Mouse (Mus musculus) fibroblast of lung, adult 2 months (primary cell): ENCODE data around the gene Ilf3.
A peak's percentile ranks its signal among the peaks of the same experiment; 100 is the strongest.

Experiments
- DNase-seq: peaks from one replicate; pipeline ENCODE4 v3.0.0-alpha.2; 2011; ENCODE audit warnings: low read depth

Ilf3 gene

GRCm38 (mm10) chr9:21403745-21404144 lies 36.1 kb downstream of the Ilf3 start:
- no peak for DNase-seq

- no peak for DNase-seq
Measured at GRCm38 (mm10) chr9:21405525-21405924, 37.9 kb downstream of the Ilf3 start.

GRCm38 (mm10) chr9:21407951-21408350 lies 40.3 kb downstream of the Ilf3 start:
- DNase-seq, result no peak

- DNase-seq, result no peak
Measured at GRCm38 (mm10) chr9:21408624-21409023, 41.0 kb downstream of the Ilf3 start.

GRCm38 (mm10) chr9:21409592-21410317 lies 42.1 kb downstream of the Ilf3 start:
- DNase-seq, result peak; percentile 65

GRCm38 (mm10) chr9:21411669-21412550 lies 44.2 kb downstream of the Ilf3 start, which contains the start of gene Qtrt1:
Gene Qtrt1, plus strand, starts transcription at chr9:21411837.
- DNase-seq, result peak; percentile 60

GRCm38 (mm10) chr9:21417866-21418265 lies 50.2 kb downstream of the Ilf3 start:
- no peak for DNase-seq

- no peak for DNase-seq
Measured at GRCm38 (mm10) chr9:21419646-21420045, 52.0 kb downstream of the Ilf3 start.

GRCm38 (mm10) chr9:21424631-21425555 lies 57.2 kb downstream of the Ilf3 start, which contains the start of gene Dnm2:
Gene Dnm2, plus strand, starts transcription at chr9:21424908.
- peak; percentile 97 for DNase-seq

GRCm38 (mm10) chr9:21425556-21425945 lies 57.9 kb downstream of the Ilf3 start:
- no peak for DNase-seq

- no peak for DNase-seq
Measured at GRCm38 (mm10) chr9:21426013-21426412, 58.3 kb downstream of the Ilf3 start.

GRCm38 (mm10) chr9:21426525-21426924 lies 58.9 kb downstream of the Ilf3 start:
- no peak for DNase-seq

GRCm38 (mm10) chr9:21427773-21428172 lies 60.1 kb downstream of the Ilf3 start:
- DNase-seq, result no peak

GRCm38 (mm10) chr9:21428178-21428577 lies 60.5 kb downstream of the Ilf3 start:
- DNase-seq, result no peak

GRCm38 (mm10) chr9:21430724-21431123 lies 63.1 kb downstream of the Ilf3 start:
- DNase-seq, result no peak

- no peak for DNase-seq
Measured at GRCm38 (mm10) chr9:21432066-21432465, 64.4 kb downstream of the Ilf3 start.

GRCm38 (mm10) chr9:21433766-21434165 lies 66.1 kb downstream of the Ilf3 start:
- DNase-seq, result no peak

GRCm38 (mm10) chr9:21434410-21434809 lies 66.7 kb downstream of the Ilf3 start:
- DNase-seq, result no peak

- no peak for DNase-seq
Measured at GRCm38 (mm10) chr9:21435777-21436635, 68.3 kb downstream of the Ilf3 start.

GRCm38 (mm10) chr9:21437577-21437976 lies 69.9 kb downstream of the Ilf3 start:
- DNase-seq, result no peak

- DNase-seq, result peak; percentile 74
Measured at GRCm38 (mm10) chr9:21438219-21438618, 70.5 kb downstream of the Ilf3 start.
